Mouse (Mus musculus): ENCODE results near the gene Tstd1.
A peak's percentile ranks its signal among the peaks of the same experiment; 100 is the strongest.

Gene Tstd1

DNA sequence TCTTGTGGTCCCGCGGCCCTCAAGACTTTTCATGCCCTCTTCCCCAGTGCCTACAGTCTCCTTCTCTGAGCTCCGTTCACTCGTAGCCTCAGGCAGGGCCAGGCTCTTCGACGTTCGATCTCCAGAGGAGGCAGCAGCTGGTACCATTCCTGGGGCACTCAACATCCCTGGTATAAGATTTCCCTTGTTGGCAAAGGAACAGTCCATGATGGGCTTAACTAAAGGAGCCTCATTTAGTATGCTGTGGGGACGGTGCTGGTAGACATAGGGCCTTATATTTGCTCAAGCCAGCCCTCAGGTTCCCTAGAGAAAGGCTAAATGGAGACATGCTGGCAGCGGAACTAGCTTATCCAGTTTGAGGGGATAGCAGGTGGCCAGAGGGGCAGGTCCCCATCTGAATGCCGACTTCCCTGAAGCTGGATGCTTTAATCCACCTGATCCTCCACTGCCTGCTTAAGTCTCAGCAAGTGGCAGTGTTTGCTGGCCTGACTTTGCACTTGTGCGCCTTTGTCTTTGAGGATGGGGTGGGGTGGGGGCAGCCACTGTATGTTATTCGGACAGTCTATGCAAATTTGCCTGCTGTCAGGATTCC is 715 bp downstream of the Tstd1 start:
- DNase-seq (ENCODE audit: low read depth, low spot score), result no peak

DNA sequence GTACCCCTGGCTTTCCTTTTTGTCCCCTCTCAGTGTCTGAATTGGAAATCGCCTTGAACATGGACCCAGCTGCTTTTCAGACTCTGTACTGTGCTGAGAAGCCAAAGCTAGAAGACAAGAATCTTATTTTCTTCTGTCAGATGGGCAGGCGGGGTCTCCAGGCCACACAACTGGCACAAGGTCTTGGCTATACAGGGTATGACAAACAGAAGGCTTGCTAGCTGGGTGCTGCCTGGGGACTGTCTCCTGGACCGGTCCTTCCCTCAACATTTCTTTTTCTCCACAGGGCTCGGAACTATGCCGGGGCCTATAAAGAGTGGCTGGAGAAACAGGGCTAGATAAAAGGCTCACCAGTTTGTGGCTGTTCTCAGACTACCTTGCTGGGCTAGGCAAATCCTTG is 1.2 kb downstream of the Tstd1 start:
- no peak for DNase-seq (ENCODE audit: low read depth, low spot score)

DNA sequence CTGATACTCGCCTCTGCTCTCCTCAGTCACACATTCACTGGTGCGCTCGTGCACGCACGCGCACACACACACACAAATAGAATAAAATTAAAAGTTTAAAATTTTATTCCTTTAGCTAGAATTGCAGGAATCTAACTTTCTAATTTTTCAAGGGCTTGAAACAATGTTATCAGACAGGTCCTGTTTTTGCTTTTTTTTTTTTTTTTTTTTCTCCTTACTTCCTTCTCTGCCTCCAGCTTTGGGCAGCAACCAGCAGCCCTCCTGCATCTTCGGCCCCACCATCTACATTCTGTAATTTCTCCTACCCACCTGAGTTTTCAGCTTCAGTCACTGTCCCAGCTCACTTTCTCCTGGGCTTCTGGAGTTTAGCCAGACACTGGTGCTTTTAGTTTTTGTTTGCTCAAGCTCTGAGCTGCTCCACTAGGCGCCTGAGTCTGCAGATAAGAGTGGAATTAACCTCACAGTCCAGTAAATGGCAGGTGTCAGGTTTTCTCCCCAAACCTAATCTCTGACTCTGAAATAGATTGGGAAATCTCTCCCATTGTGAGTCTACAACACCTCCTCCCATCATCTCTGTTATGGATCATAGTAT is 3.9 kb downstream of the Tstd1 start:
- DNase-seq (ENCODE audit: low read depth, low spot score), result no peak

DNA sequence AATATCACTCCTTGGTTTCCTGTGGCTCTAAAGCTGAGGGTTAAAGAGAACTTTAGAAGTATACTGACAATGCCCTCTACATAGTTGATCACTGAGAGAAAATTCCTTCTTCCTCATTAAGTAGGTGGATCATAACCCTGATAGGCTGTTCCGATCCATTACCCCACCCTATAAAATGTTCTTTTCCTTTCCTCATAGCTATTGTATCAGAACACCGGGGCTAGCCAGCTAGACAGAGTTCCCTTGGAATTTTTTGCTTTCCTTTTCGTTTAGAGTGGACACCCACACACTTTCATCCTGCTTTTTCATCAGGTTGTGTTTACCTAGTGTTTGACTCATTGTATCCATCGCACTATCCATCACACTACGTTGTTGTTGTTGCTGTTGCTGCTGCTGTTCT is 6.0 kb downstream of the Tstd1 start:
- no peak for DNase-seq (ENCODE audit: low read depth, low spot score)

DNA sequence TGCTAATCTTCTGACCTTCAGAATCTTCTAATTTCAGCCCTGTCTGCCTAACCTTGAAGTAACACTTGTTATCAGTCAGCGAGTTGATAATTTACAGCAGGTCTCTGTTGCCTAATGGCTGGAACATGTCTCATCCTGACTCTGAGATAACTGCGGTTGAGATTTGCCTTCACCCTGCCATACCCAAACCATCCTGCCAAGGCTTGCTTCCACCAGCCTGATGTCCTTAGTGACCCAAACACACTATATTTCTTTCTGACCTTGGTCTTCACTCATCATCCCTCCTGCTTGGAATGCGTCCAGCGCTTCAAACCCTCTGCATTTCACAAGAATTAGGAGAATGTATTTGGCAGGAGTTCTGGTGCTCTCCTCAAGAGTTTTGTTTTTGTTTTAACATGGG is 6.5 kb downstream of the Tstd1 start:
- DNase-seq (ENCODE audit: low read depth, low spot score), result no peak

DNA sequence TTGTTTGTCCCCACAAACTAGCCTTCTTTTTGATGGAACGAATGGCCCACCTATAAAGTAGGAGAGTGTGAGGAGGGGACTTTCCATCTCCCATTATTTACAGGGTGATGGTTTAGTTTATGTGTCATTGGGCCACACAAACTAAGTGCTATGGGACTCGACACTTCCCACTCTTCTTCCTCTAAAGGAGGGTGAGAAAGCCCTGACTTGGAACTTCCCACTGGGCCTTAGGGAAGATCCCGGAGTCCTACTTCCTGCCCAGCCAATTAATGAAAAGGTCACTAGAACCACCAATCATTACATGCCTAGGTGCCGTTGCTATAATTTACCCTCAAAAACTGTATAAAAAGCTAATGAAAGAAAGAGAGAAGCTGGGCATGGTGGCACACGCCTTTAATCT is 13.5 kb downstream of the Tstd1 start:
- no peak for DNase-seq (ENCODE audit: low read depth, low spot score)

DNA sequence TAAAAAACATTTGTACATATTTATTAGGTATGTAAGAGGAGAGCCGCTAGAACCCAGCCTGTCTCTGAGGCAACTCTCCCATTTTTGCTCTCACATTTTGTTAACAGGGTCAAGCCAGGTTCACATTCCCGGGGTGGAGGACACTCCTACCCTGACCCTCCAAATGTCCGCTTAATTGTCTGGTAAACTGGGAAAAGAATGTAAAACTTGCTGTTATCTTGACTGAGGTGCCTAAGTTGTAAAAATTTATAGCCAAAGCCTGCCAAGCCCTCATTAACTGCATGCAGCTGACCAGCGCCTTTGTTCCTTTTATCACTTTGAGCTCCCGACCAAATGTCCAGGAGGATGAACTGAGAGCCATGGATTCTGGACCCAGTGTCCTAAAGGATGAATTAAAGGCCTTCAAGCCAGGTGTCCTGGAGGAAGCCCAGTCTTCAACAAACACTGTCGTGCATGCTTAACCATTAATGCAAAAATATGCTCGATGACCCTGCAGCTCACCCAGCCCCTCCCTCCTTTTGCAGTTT is 16.7 kb downstream of the Tstd1 start:
- DNase-seq (ENCODE audit: low read depth, low spot score), result no peak

DNA sequence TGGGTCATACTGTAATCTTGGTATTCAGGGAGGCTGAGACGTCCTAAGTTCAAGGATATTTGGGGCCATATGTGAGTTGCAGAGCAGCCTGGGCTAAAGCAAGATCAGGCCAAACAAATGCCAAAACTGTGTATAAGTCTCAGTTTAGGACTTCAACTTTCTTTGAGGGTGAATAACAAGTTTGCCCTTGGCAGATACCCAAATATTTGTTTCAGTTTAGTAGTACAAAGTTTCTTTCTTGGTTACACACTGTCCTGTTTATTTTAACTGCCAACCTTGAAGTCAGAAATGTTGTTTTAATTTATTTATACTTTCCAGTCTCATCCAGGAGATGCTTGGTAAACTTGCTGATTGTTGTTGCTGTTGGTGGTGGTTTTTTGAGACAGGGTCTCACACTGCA is 17.3 kb downstream of the Tstd1 start:
- no peak for DNase-seq (ENCODE audit: low read depth, low spot score)

DNA sequence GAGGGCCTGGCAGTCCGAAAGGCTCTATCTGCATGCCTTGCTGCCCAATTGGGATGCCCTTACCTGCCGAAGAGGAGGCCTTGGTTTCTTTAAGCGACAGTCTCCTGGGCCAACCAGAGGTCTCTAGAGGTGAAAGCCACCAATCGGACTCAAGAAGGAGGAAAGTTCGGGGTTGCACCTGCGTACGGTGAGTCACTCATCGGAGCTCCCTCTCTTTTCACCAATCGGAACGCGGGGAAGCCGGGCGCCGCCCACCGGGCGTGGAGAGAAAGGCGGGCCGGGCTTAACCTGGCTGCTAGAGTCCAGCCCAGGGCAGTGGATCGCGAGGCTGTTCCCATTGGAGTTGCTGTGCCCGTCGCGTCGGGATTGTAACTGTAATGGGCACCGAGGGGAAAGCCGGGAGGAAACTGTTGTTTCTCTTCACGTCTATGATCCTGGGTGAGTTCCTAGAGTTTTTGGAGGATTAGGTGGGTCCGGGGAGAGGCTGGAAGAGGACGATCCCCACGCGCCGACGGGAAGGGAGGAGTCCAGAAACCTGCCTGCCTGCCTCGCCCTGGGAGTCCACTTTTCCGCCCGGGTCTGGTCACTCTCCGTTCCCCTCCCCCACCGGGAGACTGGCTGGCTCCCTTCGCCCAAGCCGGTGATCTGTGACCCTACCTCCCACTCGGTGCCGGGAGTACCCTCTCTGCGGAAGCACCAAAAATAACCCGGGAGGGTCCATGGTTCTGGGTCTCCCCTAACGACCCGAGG is 18.8 kb downstream of the Tstd1 start, which contains the start of gene F11r:
Gene F11r (plus strand): TSS at position 272 of the 750 bp plus-strand sequence.
- DNase-seq (ENCODE audit: low read depth, low spot score), result no peak

DNA sequence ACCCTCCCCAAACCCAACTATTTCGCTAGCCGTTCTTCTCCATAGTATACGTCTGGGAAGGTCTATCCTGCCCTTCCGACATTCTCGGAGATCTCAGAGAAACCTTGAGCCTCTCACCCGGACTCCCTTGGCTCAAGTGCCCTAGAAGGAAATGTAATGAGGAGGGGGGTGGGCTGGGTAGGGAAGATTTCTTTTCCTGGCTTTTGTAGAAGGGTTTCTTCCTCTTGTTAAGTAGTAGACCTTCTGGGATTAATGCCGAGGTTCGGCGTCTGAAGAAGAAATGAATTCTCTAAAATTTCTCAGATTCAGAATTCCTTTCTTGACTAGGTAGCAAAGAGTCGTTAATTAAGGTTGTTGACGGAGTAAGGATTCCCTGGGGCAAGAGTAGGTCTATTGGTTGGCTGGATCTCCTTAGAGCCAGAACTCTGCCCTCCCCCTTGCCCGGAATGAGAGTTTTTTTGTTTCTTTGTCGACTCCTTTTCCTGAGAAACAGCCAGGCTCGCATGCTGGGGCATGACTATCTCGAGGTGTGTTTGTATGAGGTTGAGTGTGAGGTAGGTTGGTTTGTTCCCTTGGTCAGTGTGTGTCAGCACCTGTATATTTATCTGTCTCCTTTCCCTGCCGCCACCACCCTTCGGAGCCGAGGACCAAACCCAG is 19.5 kb downstream of the Tstd1 start:
- no peak for DNase-seq (ENCODE audit: low read depth, low spot score)

DNA sequence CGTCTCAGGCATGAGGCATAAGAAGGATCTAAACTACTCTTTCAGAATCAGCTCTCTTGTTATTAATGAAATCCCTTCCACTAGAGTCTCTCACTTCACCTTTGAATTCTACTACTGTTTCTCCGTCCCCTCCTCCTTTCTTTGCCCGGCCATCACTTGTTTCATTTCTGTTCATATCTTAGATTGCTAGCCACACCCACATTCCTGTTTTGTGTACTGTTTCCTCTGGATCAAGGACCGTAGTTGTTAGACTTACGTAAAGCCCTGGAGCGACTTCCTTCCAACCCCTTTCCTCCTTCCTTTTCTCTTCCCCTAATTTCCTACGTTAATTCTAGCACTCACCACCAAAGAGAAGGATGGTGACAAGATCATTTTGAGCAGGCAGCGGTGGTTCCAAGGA is 20.4 kb downstream of the Tstd1 start:
- DNase-seq (ENCODE audit: low read depth, low spot score), result no peak

DNA sequence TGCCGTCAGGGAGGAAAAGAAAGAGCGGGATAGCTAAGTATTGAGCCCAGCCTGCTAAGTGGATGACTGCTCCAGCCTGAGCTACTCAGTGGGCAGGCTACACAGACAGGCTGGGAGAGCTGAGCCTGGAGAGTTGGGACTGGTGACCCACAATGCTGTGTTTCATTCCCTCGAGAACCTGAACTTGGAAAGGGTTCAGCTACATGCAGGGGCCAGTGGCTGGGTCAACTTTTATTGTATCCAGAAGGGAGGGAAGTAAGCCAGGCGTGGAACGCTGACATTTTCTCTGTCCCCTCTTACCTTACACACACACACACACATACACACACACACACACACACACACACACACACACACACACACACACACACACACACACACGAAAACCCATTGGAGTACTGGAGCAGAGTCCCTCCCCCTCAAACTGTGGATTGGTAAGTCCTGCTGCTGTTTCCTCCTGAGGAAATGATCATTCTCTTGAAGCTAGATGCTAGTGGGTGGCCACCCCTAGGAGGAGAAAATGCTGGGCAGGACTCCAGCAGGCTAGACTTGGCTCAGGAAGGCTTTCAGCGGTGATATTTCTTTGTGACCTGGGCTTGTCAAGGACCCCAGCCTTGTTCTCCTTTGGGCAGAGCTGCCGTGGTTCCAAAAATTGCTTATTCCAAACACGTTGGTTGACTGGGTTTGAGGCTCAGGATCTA is 21.5 kb downstream of the Tstd1 start:
- DNase-seq (ENCODE audit: low read depth, low spot score), result no peak

DNA sequence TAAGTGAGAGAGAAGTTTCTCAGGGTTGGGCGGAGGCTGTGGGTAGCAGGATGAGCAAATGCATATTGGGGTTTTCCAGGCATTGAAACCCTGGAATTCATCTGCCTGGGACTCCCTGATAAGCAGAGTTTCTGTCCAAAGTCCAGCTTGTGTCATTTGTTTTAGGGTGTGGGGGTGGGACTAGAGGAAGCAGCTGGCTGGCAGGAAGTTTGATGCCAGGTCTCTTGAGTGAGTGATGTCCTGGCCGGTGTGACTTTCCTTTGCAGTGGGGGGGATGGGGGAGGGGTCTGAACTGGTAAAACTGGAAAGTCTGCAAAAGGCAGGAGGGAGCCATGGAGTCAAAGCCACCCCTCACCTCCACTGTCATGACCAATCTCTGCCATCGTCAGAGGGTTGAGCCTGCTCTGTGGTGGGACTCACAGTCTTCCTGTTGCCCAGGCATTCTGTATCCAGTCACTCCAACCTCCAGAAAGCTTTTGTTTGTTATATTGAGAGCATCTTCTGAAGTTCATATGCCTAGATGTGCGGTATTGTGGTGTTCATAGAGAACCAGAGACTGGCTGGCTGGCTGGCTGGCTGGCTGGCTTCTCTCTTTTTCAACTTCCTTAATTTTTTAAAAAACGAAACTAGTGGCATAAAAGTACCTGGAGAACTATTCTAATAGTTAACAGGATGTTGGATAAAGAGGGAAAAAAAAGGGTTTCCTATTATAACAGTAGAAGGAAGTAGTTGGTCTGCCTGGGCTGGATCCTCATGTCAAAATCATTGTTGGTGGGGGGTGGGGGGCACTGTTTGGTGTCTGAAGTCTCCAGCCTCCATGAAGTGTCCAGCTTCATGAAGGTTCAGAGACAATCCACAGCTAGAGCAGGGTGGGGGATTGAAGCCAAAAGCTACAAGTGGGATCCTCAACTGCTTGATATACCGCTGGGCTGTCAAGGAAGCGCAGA is 23.1 kb downstream of the Tstd1 start:
- DNase-seq (ENCODE audit: low read depth, low spot score), result peak; percentile 18

DNA sequence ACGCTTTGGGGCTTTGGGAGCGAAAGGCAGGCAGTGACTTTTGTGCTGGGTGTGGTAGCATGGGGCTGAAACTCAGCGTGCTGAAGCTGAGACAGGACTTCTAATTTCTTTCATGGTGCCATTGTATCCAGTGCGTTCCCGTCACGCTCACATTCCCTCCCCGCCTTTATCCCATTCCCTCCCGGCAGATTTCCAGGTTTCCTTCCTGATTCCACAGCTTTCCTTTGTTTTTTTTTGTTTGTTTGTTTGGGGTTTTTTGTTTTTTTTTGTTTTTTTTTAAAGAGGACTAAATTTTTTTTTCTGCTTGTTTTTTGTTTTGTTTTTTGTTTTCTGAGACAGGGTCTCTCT is 23.7 kb downstream of the Tstd1 start:
- no peak for DNase-seq (ENCODE audit: low read depth, low spot score)

DNA sequence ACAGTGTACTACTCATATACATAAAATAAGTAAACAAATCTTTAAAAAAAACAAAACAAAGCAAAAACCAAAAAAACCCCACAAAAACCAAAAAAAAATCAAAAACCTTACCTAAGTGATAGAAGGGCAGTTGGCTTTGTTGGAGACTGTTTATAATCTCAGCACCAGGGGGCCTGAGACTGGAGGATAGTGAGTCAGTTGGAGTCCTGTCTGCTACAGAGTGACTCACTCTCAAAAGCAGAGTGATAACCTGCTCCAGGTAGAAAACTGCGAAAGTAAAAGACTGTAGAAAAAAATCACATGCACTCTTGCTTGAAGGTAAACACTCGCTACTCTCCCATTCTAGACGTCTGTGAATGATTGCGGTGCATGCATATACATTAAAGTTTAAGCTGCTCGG is 26.4 kb downstream of the Tstd1 start:
- no peak for DNase-seq (ENCODE audit: low read depth, low spot score)

DNA sequence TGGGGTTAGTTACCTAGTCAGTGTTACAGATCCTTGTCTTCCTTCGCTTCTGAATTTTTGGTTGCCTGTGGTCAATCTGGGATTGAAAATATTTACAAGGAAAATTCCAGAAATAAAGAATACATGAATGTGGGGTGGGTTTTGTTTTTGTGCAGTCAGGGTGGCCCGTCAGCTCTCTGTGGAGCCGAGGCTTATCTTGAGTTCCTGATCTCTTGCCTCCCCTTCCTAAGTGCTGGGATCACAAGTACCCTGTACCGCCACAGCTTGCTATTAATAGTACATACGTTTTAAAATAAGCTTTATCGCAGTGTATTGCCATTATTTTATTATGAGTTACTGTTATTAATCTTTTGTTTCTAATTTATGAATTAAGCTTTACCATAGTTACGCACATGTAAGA is 28.2 kb downstream of the Tstd1 start:
- no peak for DNase-seq (ENCODE audit: low read depth, low spot score)

DNA sequence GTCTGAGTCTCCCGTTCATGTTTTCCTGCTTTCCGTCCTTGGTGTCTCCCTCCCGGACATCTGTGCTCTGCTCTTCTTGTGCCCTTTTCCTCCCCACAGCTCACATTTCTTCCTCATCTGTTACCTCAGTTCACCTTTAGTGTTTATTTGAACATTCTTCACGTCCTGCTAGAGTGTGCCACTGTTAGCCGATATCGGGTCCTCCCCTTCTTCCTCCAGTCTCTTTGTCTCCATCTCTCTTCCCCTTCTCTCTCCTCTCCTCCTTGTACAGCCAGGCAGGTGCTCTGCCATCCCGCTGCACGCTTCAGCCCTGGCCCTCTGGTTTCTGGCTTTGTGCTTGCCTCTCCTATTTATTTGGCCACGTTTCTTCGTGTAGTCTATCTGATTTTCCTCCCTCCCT is 29.0 kb downstream of the Tstd1 start:
- DNase-seq (ENCODE audit: low read depth, low spot score), result no peak

DNA sequence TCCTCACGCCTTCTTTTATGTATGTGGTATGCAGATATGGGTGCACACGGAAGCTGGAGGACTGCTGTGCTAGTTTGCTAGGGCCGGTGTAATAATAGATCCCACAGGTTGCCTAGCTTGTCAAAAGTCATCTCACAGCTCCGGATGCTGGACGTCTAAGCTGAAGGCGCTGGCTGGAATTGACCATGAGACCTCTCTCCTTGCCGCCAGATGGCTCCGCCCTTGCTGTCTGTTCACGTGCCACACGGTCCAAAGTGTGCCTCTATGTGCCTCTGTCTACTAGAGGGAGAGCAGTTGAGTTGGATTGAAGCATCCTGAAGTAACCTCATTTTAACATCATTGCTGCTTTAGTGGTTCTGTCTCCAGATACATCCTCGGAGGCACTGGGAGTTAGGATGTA is 31.4 kb downstream of the Tstd1 start:
- DNase-seq (ENCODE audit: low read depth, low spot score), result no peak

DNA sequence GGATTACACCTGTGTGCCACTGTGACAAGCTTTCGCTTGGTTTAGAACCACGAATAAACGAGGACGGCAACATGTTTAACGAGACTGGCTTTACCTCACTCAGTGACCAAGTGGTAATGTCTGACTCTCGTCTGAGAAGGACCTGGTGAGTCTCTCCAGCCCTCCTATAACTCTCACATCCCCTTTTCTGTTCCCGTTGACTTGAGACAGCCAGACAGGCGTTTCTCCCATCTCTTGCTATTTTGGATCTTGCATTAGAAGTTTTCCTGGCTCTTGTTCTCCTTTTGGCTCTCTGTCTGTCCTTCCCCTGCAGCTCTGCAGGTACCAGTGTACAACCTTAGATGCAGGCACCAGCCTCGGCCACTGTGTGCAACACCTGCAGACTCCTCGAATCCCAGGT is 32.3 kb downstream of the Tstd1 start:
- DNase-seq (ENCODE audit: low read depth, low spot score), result no peak

DNA sequence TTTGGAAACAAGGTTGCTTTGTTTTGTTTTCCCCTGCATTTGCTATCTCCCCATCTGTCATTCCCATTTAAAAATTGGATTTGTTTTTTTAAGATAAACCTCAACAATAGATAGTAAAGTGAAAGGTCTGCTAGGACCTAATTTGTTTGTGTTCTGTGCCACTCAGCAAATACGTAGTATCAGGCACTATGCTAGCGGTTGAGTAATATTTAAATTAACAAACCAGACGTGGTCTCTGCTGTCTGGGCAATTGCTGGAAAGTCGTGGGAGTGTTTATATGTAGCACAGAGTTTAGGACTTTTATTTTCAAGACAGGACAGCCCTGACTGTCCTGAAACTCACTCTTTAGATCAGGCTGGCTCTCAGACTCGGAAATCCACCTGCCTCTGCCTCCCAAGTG is 33.9 kb downstream of the Tstd1 start:
- no peak for DNase-seq (ENCODE audit: low read depth, low spot score)

DNA sequence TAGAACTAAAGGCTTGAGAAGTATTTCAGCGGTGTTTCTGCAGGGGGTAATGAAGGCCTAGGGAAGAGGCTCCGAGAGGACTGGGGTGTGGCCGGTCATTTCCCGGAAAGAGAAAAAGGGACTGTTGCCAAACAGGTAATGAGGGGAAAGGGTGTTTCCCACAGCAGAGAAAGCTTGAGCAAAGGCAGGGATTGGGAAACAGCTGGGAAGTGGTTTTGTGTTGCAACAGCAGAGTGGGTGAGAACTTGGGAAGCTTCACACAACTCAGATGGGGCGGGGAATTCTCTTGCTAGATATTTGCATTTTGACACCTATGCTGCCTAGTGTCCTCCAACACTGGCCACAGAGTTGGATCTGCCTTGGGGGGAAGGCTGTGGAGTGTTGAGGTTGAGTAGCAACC is 34.3 kb downstream of the Tstd1 start:
- DNase-seq (ENCODE audit: low read depth, low spot score), result no peak
